Mouse (Mus musculus) heart, embryonic 12.5 days (tissue): Measurements from ENCODE around the gene Atp5e. TPM values are rescaled to one million over a fixed set of nuclear protein-coding genes. Genes with fewer than 3 reads are reported as not detected.

Experiments
- ATAC-seq: fragments of 200-750 bp; cut with Nextera tagmentation; 2 replicates; pipeline ENCODE4 v1.8.0; 2017; ENCODE audit warnings: moderate TSS enrichment, moderate library complexity; ENCODE audit not compliant: insufficient number of reproducible peaks, low FRiP score
- H3K27ac ChIP-seq: fragments of 300-500 bp; sonication (generic); 2 replicates; pipeline ENCODE4 v1.5.1; 2016; ENCODE audit warnings: mild to moderate bottlenecking, moderate library complexity; ENCODE audit not compliant: poor library complexity, severe bottlenecking
- H3K27me3 ChIP-seq: fragments of 300-500 bp; sonication (generic); replicated peaks from 2 replicates; pipeline ENCODE4 v1.6.1; 2016; ENCODE audit warnings: mild to moderate bottlenecking, moderate library complexity
- H3K36me3 ChIP-seq: fragments of 300-500 bp; sonication (generic); 2 replicates; pipeline ENCODE4 v1.6.1; 2016; ENCODE audit warnings: mild to moderate bottlenecking, moderate library complexity
- H3K4me1 ChIP-seq: fragments of 300-500 bp; sonication (generic); replicated peaks from 2 replicates; pipeline ENCODE4 v1.6.1; 2016; ENCODE audit warnings: mild to moderate bottlenecking
- H3K4me2 ChIP-seq: fragments of 300-500 bp; sonication (generic); 2 replicates; pipeline ENCODE4 v1.6.1; 2016; ENCODE audit warnings: mild to moderate bottlenecking, moderate library complexity
- H3K4me3 ChIP-seq: fragments of 300-500 bp; sonication (generic); 2 replicates; pipeline ENCODE4 v1.5.1; 2016; ENCODE audit warnings: mild to moderate bottlenecking
- H3K9ac ChIP-seq: fragments of 300-500 bp; sonication (generic); 2 replicates; pipeline ENCODE4 v1.6.1; 2016; ENCODE audit warnings: mild to moderate bottlenecking, moderate library complexity
- H3K9me3 ChIP-seq: fragments of 300-500 bp; sonication (generic); replicated peaks from 2 replicates; pipeline ENCODE4 v1.6.1; 2016; ENCODE audit warnings: mild to moderate bottlenecking, moderate library complexity
- whole genome bisulfite sequencing: fragments of 180-500 bp; shearing (Covaris S2); methylation state at CpG from one replicate; pipeline ENCODE4 v1.1.7; 2016; 5-methylcytosine and 5-hydroxymethylcytosine counted together
- polyA plus RNA-seq: library from polyadenylated mRNA; unstranded; fragments of >200 nt; fragmentation: Nextera tagmentation; extraction: Ambion mirVana; gene quantifications from 2 replicates; pipeline ENCODE4 v1.2.1, GENCODE M21; 2016

The Atp5e gene
- polyA plus RNA-seq, 1 experiment from 2014 or later, result 1,054 TPM

DNA sequence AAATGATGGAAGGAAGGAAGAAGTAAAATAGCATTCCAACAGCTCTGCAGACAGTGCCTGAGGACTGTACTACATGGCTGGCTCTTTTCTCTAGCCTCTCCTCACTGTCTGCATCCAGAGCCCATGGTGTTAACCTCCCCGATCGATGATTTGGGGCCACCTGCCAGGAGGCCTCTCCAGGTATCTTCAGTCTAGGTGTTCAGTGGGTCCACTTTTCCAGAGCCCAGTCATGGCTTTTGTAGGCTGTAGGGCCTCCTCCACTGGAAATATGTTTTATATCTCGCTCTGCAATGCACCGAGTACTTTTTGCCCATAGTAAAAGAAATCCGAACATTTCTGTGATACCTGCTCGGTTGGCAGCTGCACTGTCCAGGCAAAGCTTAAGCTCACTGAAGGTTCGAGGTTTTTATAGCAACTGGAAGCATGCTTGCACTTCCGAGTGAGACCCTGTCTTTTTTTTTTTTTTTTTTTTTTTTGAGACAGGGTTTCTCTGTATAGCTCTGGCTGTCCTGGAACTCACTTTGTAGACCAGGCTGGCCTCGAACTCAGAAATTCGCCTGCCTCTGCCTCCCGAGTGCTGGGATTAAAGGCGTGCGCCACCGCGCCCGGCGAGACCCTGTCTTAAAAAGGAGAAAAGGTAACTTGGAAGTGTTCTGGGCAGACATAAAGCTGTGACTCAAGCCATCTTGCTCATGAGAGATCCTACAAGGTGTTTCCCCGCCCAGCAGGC is 48.7 kb downstream of the Atp5e start:
- ATAC-seq, result no peak; the same call in 1 of the 2 replicates
- Histone ChIP-seq H3K9me3 (no peaks in the 10 kb centered on the region), H3K9ac (peak overlapping the region; percentile 95; the same call in 1 of the 2 replicates), H3K27me3 (no peaks in the 10 kb centered on the region; the same call in 1 of the 2 replicates), H3K36me3 (peaks cover 7% of the 10 kb centered on the region; the same call in 1 of the 2 replicates), H3K27ac (no peak overlapping the region), H3K4me3 (peak overlapping the region; percentile 98), H3K4me2 (peak overlapping the region; percentile 93), H3K4me1 (peaks cover 10% of the 10 kb centered on the region)
- WGBS, result 43% methylated on average over 18 of the region's 18 CpGs

DNA sequence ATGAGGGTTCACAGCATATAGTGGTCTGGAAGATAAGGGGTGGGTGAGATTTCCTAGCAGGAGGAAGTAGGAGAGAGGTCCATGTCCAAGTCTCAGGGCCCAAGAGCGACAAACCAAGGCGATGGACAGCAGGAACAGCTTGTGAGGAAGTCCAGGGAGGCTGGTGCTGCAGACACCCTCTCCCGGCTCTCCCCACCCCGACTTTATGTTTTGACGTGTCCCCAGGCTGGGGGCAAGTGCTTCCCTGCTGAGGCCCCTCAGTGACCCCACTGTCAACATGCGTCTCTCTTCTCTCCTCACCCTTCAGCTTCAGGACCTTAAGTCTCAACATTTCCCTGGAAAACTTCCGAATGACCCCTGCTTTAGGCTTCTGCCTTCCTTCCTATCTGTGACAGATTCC is 50.8 kb downstream of the Atp5e start:
- no peaks in the 10 kb centered on the region; the same call in 1 of the 2 replicates for H3K27me3 ChIP-seq
- no peaks in the 10 kb centered on the region for H3K9me3 ChIP-seq
- no peak overlapping the region for H3K9ac ChIP-seq
- ATAC-seq, result no peak
- 0 out of 2 replicates have a peak, but pooled peaks cover 4% of the 10 kb centered on the region for H3K36me3 ChIP-seq
- H3K4me1 ChIP-seq, result peaks cover 10% of the 10 kb centered on the region
- WGBS, result 62% methylated on average over 7 of the region's 7 CpGs
- H3K4me3 ChIP-seq, result no peak overlapping the region
- H3K4me2 ChIP-seq, result no peak overlapping the region
- no peak overlapping the region for H3K27ac ChIP-seq

Other genes starting within 250 kb of the Atp5e start
- gene Gnas, start 179.8 kb downstream of the Atp5e start, polyA plus RNA-seq, result 1,446 and 1,448 TPM in 2 replicates
- 8.9 and 9.8 TPM in 2 replicates for gene Gm20721, start 117.4 kb downstream of the Atp5e start, polyA plus RNA-seq
- gene Nelfcd, start 48.3 kb downstream of the Atp5e start, polyA plus RNA-seq, result 89.3 and 94.0 TPM in 2 replicates
- gene Ctsz, start 25.1 kb downstream of the Atp5e start, polyA plus RNA-seq, result 95.9 and 101 TPM in 2 replicates
- gene Tubb1, start 13.4 kb downstream of the Atp5e start, polyA plus RNA-seq, result 7.5 and 13.8 TPM in 2 replicates
- 136 and 137 TPM in 2 replicates for gene Prelid3b, start 9.0 kb upstream of the Atp5e start, polyA plus RNA-seq
- not detected in 2 replicates for gene Zfp831, start 179.4 kb upstream of the Atp5e start, polyA plus RNA-seq